Mouse (Mus musculus): ENCODE data around the gene Fggy.

The Fggy gene

DNA sequence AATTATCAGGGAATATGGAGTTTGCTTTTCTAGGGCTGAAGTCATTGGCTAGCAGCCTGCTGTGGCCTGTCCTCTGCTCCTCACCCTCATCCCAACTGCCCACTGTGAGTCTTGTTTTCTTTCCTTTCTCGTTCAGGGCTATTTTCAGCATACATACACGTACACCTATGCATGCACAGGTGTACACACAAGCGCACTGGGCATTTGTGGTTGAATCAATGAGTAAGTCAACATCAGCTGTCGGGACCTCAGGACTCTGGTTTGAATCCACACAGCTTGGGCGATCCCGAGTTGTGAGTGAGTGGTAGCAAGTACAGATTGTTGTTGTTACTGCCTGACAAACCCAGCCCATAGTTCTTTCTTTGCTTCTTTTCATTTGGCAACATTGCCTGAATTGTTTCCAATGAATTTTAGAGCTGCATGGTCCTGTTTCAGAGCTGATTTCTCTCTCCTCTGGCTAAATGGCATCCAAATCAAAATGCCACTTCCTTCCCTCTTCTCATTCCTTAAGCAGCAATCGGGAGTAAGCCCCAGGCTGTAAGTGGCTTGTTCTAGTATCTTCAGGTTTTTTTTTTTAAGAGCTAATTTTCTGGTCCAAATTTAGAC is 109.1 kb downstream of the Fggy start:
- DNase-seq (ENCODE audit: low spot score), result no peak

- DNase-seq (ENCODE audit: low spot score), result no peak
Observed at GRCm38 (mm10) chr4:95666896-95667295, 109.6 kb downstream of the Fggy start.

- no peak for DNase-seq (ENCODE audit: low spot score)
Observed at GRCm38 (mm10) chr4:95667595-95667994, 110.3 kb downstream of the Fggy start.

- no peak for DNase-seq (ENCODE audit: low spot score)
Observed at GRCm38 (mm10) chr4:95668543-95668942, 111.2 kb downstream of the Fggy start.

DNA sequence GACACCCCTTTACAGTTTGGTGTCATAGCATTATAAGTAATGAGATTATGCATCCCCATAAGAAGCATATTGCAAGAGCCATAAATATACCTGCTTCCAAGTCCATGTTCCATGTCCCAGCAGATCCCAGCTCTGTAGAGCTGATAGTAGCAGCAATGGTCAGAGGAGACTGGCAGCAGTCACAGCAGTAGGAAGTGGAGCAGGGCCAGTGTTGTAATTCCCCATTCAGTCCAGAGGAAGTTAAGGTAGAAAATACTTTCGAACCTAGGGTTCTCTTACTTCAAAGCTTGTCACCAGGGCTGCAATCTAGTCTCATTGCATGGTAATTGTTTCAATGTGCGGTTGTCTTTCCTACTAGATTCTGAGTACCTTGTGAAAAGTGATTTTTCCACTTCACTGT is 112.0 kb downstream of the Fggy start:
- no peak for DNase-seq (ENCODE audit: low spot score)

DNA sequence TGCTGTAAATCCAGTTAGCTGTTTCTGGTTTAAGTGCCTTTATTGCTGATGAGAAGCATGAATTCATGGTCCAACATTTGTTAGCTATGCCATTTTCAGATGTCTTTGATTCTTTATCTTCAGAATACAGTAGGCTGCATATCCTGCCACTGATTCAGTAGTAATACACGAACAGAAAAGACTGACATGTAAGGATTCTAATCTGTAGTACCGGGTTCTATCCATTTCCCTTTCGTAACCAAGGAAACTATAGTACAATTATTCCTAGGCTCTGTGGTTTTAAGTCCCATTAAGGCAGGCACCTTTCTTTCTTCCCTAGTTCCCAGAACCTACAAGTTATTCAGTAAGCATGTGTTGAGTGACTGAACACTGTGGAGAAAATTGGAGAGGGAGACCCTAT is 113.3 kb downstream of the Fggy start:
- no peak for DNase-seq (ENCODE audit: low spot score)

DNA sequence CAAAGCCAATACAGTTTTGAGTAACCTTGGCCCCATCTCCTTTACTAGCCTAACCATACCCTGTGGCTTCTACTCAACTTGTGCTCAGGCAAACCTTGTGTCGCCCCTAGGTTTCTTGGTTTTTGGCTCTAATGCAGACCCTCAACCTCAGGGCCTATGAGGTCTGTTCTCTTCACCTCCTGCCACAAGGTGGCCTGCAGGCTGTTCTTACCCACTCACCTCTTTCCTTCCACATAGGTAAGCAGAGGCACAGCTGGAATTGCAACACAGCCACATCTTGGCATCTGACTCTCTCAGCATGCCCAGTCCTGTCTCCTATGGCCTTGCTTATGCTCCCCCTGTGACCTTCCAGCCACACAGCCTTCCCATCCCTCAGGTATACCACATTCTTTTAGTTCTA is 114.7 kb downstream of the Fggy start:
- no peak for DNase-seq (ENCODE audit: low spot score)

- no peak for DNase-seq (ENCODE audit: low spot score)
Observed at GRCm38 (mm10) chr4:95676390-95676789, 119.1 kb downstream of the Fggy start.

DNA sequence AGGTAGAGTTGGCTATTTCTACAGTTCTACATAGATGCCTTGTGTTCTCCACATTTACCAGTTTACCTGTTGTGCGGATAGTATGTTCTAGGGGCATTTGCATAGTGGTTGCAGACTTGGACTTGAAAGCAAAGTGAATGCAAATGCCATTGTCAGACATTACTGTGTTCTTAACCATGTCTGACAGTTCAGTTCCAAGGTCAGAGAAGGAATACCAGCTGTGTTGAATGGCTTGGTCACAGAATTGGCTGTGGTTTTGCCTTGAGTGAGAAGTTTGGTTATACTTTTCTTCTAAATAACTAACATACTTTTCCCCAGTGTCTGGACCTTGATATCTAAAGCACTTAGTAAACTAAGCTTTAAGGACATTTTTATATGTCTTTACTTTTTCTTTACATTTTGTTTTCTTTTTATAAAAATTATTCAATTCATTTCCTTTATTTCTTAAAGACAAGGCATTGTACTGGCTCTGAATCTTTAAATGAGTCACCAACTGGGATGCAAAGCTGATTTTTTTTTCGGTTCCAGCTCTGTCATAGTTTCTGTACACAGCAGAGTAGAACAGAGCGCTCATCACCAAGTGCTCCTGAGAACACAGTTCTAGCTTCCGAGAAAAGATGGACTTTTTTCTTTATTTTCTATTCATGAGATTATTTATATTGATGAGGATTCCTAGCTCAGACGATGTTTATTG is 123.6 kb downstream of the Fggy start:
- DNase-seq (ENCODE audit: low spot score), result no peak

GRCm38 (mm10) chr4:95684522-95685080 is 127.3 kb downstream of the Fggy start:
- DNase-seq (ENCODE audit: low spot score), result no peak

DNA sequence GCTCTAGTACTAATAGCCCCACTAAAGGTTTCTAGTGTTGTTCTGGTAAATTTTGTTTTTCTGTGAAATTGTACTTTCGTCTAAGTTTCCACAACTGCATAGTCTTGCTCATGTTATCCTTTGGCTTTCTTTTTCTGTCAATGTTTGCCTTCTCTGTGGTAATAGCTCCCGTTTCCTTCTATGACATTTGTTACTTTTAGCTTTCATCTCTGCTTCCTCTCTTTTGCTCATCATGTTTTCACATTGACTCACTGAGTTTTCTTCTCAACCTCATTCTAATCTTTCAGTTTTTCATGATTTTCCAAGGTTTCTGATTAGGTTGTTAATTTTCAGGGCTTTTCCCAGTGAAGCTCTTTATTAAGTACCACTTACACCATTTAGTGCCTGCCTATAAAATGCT is 129.5 kb downstream of the Fggy start:
- no peak for DNase-seq (ENCODE audit: low spot score)

- DNase-seq (ENCODE audit: low spot score), result no peak
Observed at GRCm38 (mm10) chr4:95687350-95687749, 130.0 kb downstream of the Fggy start.

DNA sequence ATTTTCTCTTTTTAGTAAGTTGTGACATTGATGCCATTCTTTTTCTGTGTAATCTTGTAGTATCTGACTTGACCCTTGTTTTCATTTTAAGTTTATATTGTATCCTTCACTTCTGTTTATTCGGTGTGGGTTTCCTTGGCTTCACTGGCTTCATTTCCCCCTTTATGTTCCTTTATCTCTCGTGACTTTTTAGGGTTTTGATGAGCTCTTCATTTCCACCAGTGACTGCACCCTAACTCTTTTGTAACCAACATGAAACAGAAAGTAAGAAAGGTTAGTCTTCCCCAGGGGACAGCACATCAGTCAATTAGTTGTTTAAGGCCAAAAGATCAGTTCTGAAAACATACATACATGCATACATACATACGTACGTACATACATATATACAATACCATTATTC is 130.9 kb downstream of the Fggy start:
- DNase-seq (ENCODE audit: low spot score), result no peak

DNA sequence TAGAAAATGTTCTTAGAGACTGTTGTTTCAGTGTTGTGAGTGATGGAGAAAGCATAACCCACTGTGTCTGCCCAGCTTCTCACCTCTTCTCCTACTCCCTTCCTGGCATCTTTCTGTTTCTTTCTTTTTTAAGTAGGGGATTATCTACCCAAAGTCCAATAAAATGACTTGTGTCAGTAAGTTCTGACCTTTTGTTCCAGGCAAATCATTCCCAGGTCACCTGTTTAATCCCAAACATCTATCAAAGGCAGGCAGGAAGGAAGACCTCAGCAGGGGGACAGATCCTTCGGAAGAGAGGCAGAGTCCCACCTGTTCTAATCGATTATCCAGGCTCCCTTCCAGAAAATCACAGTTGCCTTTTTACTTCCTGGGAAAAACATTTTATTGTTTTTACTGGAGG is 143.1 kb downstream of the Fggy start:
- no peak for DNase-seq (ENCODE audit: low spot score)

- no peak for DNase-seq (ENCODE audit: low spot score)
Observed at GRCm38 (mm10) chr4:95707941-95708897, 150.9 kb downstream of the Fggy start.

GRCm38 (mm10) chr4:95709750-95710149 is 152.4 kb downstream of the Fggy start:
- DNase-seq (ENCODE audit: low spot score), result no peak

DNA sequence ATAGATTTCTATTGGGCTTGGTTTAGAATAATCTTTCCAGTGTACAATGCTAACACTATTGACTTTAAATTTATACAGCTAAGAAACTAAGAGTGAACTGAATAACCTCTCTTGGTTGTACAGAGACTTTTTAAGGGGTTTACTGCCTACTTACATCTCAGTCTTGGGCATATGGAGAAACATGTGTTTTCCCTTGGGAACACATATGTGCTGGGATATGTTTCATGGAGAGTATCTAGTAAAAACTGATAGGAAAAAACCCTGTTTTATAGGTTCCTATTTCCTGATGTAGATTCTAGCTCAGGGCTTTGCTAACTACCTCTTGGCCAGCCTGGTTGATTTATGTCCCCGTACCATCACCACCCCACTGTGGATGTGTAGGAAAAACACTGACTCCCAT is 155.5 kb downstream of the Fggy start:
- no peak for DNase-seq (ENCODE audit: low spot score)

GRCm38 (mm10) chr4:95713271-95713670 is 156.0 kb downstream of the Fggy start:
- DNase-seq (ENCODE audit: low spot score), result no peak

DNA sequence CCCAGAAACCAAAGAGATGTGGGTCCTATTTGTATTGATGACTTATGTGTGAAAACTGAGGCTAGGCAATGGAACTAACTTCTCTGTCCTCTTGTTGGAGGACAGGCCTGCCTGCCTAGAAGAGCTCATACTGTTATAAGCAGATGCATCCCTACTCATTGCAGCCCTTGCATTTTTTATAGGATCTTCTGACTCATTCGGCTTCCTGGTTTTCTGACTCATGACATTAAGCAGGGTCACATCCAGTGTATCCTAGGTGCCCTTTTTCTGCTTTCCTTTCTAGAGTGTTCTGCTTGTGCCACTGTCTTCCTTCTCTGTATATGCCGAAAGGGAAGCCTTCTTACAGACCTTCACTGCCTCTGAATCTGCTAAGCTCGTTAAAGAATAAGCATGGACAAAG is 158.8 kb downstream of the Fggy start:
- no peak for DNase-seq (ENCODE audit: low spot score)

DNA sequence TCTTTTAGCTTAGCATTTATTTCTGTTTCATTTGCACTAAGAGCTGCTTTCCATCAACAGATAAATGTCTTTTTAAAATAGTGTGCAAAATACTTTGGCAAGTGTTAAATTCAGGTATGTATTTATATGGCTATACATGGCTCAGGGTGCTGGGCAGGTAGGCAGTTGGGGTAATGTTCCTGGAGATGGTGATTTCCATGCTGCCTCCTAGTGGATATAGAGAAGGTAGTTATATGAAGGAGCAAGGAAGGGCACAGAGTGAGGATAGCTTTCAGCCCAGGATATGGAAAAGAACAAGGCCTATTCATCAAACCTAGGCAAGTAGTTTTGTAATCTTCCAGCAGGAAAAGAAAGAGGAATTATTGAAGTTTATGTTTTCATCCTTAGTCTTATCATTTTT is 166.3 kb downstream of the Fggy start:
- no peak for DNase-seq (ENCODE audit: low spot score)

GRCm38 (mm10) chr4:95726361-95726760 is 169.1 kb downstream of the Fggy start:
- no peak for DNase-seq (ENCODE audit: low spot score)

GRCm38 (mm10) chr4:95729142-95729826 is 172.0 kb downstream of the Fggy start:
- DNase-seq (ENCODE audit: low spot score), result no peak

Measured in lung, postnatal 25 days (tissue).